Mouse (Mus musculus): Measurements from ENCODE around the gene Slc2a4.

Gene Slc2a4

DNA sequence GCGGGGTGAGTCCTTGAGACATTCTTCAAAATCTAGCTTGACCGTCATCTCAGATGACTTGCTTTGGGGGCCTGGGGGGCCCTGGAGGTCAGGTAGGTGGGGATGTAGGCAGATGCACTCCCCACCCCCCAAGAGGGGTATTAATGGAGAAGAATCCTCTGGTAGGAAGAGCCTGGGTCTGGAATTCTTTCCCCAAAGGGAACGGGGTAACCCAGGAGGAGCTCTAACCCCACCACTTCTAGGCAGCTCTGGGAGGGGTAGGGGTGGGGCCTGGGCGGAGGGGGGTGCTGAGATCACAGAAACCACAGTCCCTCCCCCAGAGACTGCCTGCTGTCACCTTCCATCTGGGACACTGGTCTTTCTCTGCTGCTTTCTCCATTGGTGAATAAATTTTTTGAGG, 52.7 kb downstream of the Slc2a4 start, which contains the start of gene Acap1:
Gene Acap1 (minus strand): TSS at position 249 of the 400 bp plus-strand sequence.
- peak; percentile 63 to 65 for DNase-seq

DNA sequence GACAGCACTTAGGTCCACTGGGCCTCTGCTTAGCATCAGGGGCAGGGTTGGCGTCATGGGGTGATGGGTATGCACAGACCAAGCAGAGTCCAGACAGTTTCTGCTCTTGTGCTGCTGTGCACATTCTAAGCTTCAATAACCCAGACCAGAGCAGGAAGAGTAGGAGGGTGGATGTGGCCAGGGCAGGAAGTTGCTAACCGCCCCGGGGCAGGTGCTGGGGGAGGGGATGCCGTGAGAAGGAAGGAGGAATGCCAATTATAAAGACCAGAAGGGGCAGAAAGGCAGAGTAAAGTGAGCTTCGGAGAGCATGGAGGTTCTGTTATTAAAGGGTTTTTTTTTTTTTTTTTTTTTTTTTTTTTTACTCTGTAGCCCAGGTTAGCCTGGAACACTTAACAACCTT, 53.3 kb downstream of the Slc2a4 start:
- DNase-seq: peak; percentile 77 to 82
